Mouse (Mus musculus) E14TG2a.4 (cell line): ENCODE results near the gene Chaf1a.

Source experiments
- CTCF ChIP-seq: conservative IDR thresholded peaks from 2 replicates; pipeline ENCODE4 v1.5.1; 2014; ENCODE audit warnings: low read length
- NANOG ChIP-seq: IDR thresholded peaks from 2 replicates; pipeline ENCODE4 v1.6.1; 2014; ENCODE audit warnings: borderline replicate concordance, low read length, mixed read lengths

- TF ChIP-seq CTCF: no peak
- TF ChIP-seq NANOG: no peak
Observed at GRCm38 (mm10) chr17:56092312-56092711, 52.1 kb downstream of the Chaf1a start.
